Mouse (Mus musculus) midbrain, postnatal 0 days (tissue): ENCODE results near the gene Fmnl2. TPM values are rescaled to one million over a fixed set of nuclear protein-coding genes. Genes with fewer than 3 reads are reported as not detected.

ENCODE experiments used
- ATAC-seq: fragments of 200-750 bp; cut with Nextera tagmentation; 2 replicates; pipeline ENCODE4 v1.8.0; 2017; ENCODE audit warnings: moderate number of reproducible peaks, mild to moderate bottlenecking, moderate TSS enrichment, moderate library complexity; ENCODE audit not compliant: low FRiP score
- DNase-seq: peaks from one replicate; pipeline ENCODE4 v3.0.0-alpha.2; 2015; ENCODE audit warnings: low spot score
- H3K27ac ChIP-seq: fragments of 300-500 bp; sonication (generic); 2 replicates; pipeline ENCODE4 v1.5.1; 2014; ENCODE audit warnings: low read depth, mild to moderate bottlenecking, low read length, mixed read lengths
- H3K27me3 ChIP-seq: fragments of 300-500 bp; sonication (generic); 2 replicates; pipeline ENCODE4 v1.6.1; 2014; ENCODE audit warnings: low read length, control low read depth, mixed read lengths; ENCODE audit not compliant: insufficient read depth
- H3K36me3 ChIP-seq: fragments of 300-500 bp; sonication (generic); 2 replicates; pipeline ENCODE4 v1.6.1; 2014; ENCODE audit warnings: low read length, control low read depth, mixed read lengths; ENCODE audit not compliant: insufficient read depth
- H3K4me1 ChIP-seq: fragments of 300-500 bp; sonication (generic); 2 replicates; pipeline ENCODE4 v1.6.1; 2014; ENCODE audit warnings: mild to moderate bottlenecking, control low read depth, antibody characterized with exemption, low read length, mixed read lengths; ENCODE audit not compliant: insufficient read depth
- H3K4me2 ChIP-seq: fragments of 300-500 bp; sonication (generic); 2 replicates; pipeline ENCODE4 v1.6.1; 2014; ENCODE audit warnings: low read depth, mild to moderate bottlenecking, low read length, mixed read lengths; ENCODE audit not compliant: poor library complexity, severe bottlenecking
- H3K4me3 ChIP-seq: fragments of 300-500 bp; sonication (generic); 2 replicates; pipeline ENCODE4 v1.5.1; 2014; ENCODE audit warnings: low read depth, mild to moderate bottlenecking, low read length, moderate library complexity
- H3K9ac ChIP-seq: fragments of 300-500 bp; sonication (generic); replicated peaks from 2 replicates; pipeline ENCODE4 v1.6.1; 2014; ENCODE audit warnings: mild to moderate bottlenecking, low read length, moderate library complexity, mixed read lengths; ENCODE audit not compliant: poor library complexity, severe bottlenecking
- H3K9me3 ChIP-seq: fragments of 300-500 bp; sonication (generic); 2 replicates; pipeline ENCODE4 v1.6.1; 2016; ENCODE audit warnings: low read length, control low read depth
- CTCF ChIP-seq: IDR thresholded peaks from 2 replicates; pipeline ENCODE4 v1.5.1; 2016; ENCODE audit warnings: antibody characterized with exemption, mild to moderate bottlenecking
- WGBS: fragments of 180-500 bp; shearing (Covaris S2); extraction: QIAGEN DNeasy Blood & Tissue Kit; methylation state at CpG from one replicate; pipeline ENCODE4 v1.1.7; 2014; 5-methylcytosine and 5-hydroxymethylcytosine counted together
- polyA plus RNA-seq: library from polyadenylated mRNA; unstranded; fragments of >200 nt; fragmentation: Nextera tagmentation; extraction: Ambion mirVana; gene quantifications from 2 replicates; pipeline ENCODE4 v1.2.1, GENCODE M21; 2015
- total RNA-seq: library from RNA; depleted of rRNA; stranded (reverse); fragments of >200 nt; gene quantifications from 2 replicates; pipeline ENCODE4 v1.2.3, GENCODE M21; 2014

Gene Fmnl2
- total and polyA plus RNA-seq, 2 experiments from 2014 or later: 8.4 to 27.0 TPM

DNA sequence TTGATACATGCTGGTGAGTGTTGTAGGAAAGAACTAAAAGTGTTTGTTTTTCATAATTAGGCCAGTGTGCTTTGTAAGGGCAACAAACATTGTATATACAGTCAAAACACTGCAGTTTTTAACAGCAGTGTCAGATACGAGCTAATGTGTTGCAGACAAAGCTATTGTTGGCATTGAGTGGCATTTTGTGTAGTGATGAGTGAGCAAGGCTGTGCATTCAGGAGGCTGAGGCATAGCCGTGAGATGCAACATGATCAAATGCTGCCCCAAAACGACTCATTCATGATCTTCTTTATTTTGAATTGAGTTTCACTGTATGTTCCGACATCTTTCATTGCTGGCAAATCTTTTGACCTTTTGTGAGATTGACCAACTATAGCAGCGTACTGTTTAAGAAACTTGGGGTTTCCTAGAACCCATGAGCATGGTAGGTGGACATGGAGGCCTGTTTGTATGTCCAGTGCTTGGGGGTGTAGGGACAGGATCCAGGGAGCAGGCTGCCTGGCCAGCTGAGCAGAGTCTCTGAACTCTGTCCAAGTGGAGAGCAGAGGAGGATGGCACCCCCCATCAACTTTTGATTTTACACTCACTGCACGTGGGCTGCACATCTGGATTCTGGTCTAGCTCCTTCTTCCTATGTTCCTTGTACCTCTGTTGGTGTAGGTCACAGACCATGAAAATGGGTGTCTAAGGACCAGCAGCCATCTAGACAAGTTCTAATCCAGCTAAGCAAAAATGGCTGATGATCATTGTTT is 120.4 kb downstream of the Fmnl2 start:
- no peak for TF ChIP-seq CTCF
- H3K27ac ChIP-seq: no peak overlapping the region
- 85% methylated on average over 6 of the region's 6 CpGs for WGBS

DNA sequence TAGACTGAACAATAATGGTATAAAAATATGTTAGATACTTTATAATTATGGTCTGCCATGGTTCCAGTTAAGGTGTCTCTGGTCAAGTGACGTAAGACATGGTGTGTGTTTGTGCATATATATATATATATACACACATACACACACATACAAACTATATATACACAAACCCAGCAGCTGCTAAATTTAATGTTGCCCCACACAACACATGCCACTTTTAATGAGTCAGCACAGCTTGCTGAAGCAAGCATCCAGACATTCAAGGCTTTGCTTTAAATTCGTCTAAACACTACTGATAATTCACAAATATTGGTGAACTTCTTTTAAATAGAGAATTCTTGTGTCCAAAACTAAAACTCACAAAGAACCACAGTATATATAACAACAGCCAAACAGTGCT is 121.1 kb downstream of the Fmnl2 start:
- H3K4me2 ChIP-seq: no peak overlapping the region
- no peak for ATAC-seq
- WGBS: 85% methylated on average over 2 of the region's 2 CpGs
- H3K4me3 ChIP-seq: no peak overlapping the region
- H3K27ac ChIP-seq: no peak overlapping the region
- H3K9me3 ChIP-seq: no peaks in the 10 kb centered on the region
- no peaks in the 10 kb centered on the region for H3K27me3 ChIP-seq
- H3K36me3 ChIP-seq: no peaks in the 10 kb centered on the region
- no peaks in the 10 kb centered on the region; the same call in 1 of the 2 replicates for H3K4me1 ChIP-seq
- no peak for DNase-seq
- H3K9ac ChIP-seq: no peak overlapping the region
- TF ChIP-seq CTCF: no peak

More for the DNA sequence above, 120.4 kb downstream of the Fmnl2 start:
- DNase-seq: no peak
- H3K9ac ChIP-seq: no peak overlapping the region
- H3K27me3 ChIP-seq: no peaks in the 10 kb centered on the region
- H3K36me3 ChIP-seq: no peaks in the 10 kb centered on the region
- H3K4me1 ChIP-seq: no peaks in the 10 kb centered on the region; the same call in 1 of the 2 replicates
- H3K4me3 ChIP-seq: no peak overlapping the region
- ATAC-seq: no peak
- H3K9me3 ChIP-seq: no peaks in the 10 kb centered on the region
- no peak overlapping the region for H3K4me2 ChIP-seq

DNA sequence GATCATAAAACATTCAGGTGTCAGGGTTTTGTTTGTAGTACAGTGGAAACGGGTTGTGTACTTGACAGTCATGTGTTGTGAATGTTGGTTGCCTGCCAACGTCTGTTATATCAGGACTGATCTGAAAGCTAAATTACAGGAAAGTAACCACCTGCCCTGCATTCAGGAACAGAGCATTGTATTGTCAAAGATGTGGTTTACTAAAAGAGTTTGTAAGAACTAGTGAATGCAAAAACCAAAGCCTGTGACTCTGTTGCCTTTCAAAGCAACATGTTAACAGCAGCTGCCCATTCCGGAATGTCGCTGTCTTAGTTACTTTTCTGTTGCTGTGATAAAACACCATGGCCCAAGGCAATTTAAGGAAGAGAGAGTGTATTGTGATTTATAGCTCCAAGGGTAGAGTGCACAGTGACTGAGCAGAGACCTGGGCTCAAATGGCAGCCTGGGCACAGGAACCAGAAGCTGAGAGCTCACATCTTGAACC is 121.7 kb downstream of the Fmnl2 start:
- Histone ChIP-seq H3K36me3 (no peaks in the 10 kb centered on the region), H3K9me3 (no peaks in the 10 kb centered on the region), H3K27ac (no peak overlapping the region), H3K4me2 (no peak overlapping the region), H3K27me3 (no peaks in the 10 kb centered on the region), H3K9ac (no peak overlapping the region), H3K4me1 (no peaks in the 10 kb centered on the region; the same call in 1 of the 2 replicates), H3K4me3 (no peak overlapping the region)
- 38% methylated on average over 4 of the region's 4 CpGs for WGBS
- TF ChIP-seq CTCF: no peak
- DNase-seq: no peak
- no peak for ATAC-seq

DNA sequence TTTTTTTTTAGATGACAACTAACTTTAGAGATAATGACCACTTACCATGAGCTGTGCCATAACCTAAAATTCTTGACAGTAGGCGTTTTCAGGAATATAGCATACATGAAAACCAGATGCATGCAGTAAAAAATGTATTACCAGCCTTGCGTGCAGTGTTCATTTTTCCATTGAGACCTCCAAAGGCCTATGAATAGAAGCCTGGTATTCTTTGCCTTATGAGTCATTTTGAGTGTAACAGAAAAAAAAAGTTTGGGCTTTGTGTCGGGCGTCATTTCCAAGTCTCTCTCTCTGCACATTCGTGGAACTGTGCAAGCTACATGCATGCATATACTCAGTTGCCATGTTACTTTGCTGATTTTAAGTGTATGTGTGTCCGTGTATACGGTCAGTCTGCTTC is 123.5 kb downstream of the Fmnl2 start:
- H3K27me3 ChIP-seq: no peaks in the 10 kb centered on the region
- H3K9ac ChIP-seq: no peak overlapping the region
- peaks cover 8% of the 10 kb centered on the region for H3K4me1 ChIP-seq
- ATAC-seq (no peak), DNase-seq (no peak)
- no peak overlapping the region for H3K4me3 ChIP-seq
- no peak overlapping the region for H3K27ac ChIP-seq
- H3K9me3 ChIP-seq: no peaks in the 10 kb centered on the region
- H3K36me3 ChIP-seq: no peaks in the 10 kb centered on the region
- TF ChIP-seq CTCF: no peak
- 88% methylated on average over 7 of the region's 7 CpGs for WGBS
- H3K4me2 ChIP-seq: no peak overlapping the region

DNA sequence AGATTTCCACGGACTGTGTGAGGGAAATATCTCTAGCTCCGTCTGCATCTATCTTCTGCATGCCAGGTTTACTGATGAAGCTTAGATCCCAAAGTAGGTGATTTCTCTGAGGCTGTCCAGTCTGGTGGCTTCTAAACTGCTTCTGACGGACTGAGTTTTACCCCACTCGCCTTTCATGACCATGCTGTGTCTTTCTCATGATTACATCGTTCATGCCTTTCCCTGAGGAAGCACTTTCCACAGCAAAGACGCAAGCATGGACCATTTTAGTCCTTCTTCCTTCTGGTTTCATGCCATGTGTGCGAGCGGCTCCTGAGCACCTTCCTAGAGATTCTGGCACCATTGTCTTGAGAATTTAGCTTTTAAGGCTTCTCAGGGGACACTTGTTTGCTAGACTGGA is 123.9 kb downstream of the Fmnl2 start:
- no peaks in the 10 kb centered on the region for H3K27me3 ChIP-seq
- H3K9me3 ChIP-seq: no peaks in the 10 kb centered on the region
- H3K4me1 ChIP-seq: peaks cover 8% of the 10 kb centered on the region
- ATAC-seq (no peak), DNase-seq (no peak)
- H3K9ac ChIP-seq: no peak overlapping the region
- WGBS: 89% methylated on average over 8 of the region's 8 CpGs
- H3K4me3 ChIP-seq: no peak overlapping the region
- no peak overlapping the region for H3K4me2 ChIP-seq
- H3K36me3 ChIP-seq: no peaks in the 10 kb centered on the region
- H3K27ac ChIP-seq: no peak overlapping the region
- TF ChIP-seq CTCF: no peak

DNA sequence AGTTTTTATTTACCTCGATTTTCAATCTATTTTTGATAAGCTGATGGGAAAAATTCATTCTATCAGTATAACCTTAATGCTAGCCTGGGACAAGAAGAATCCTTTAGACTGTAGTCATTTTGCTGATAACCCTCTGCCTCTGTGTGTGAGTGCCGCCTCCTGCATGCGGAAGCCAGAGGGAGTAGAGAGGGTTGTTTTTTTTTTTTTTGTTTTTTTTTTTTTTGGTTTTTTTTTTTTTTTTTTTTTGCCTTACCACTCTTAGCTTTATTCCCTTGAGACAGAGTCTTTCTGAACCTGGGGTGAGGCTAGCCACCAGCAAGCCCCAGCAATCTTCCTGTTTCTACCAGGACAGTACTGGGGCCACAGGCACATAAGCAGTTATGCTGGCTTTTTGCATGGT is 124.8 kb downstream of the Fmnl2 start:
- Histone ChIP-seq H3K36me3 (no peaks in the 10 kb centered on the region), H3K27me3 (no peaks in the 10 kb centered on the region), H3K4me2 (no peak overlapping the region), H3K9me3 (no peaks in the 10 kb centered on the region), H3K9ac (no peak overlapping the region), H3K4me1 (peaks cover 8% of the 10 kb centered on the region), H3K4me3 (no peak overlapping the region), H3K27ac (no peak overlapping the region)
- no peak for DNase-seq
- 89% methylated on average over 3 of the region's 3 CpGs for WGBS
- TF ChIP-seq CTCF: no peak
- ATAC-seq: no peak
